Mouse (Mus musculus) CD8-positive naive resting alpha-beta T cell, adult 57 days (primary cell): ENCODE measurements around the gene Gm10228. TPM values are rescaled to one million over a fixed set of nuclear protein-coding genes. Genes with fewer than 3 reads are reported as not detected.

Experiments
- total RNA-seq: library from RNA; stranded (reverse); gene quantifications from one replicate; pipeline ENCODE4 v1.2.4, GENCODE M21; 2023

Gene Gm10228
- not detected for total RNA-seq

GRCm38 (mm10) chr16:89041372-89041771 is at the start of gene Gm10228:
Gene Gm10228, minus strand, starts transcription at chr16:89041472.

GRCm38 (mm10) chr16:89063902-89064301 is 22.6 kb upstream of the Gm10228 start, which contains the start of gene 1110025L11Rik:
Gene 1110025L11Rik, minus strand, starts transcription at chr16:89064002.

GRCm38 (mm10) chr16:89047783-89048182 is 6.5 kb upstream of the Gm10228 start, which contains the start of gene Krtap6-5:
Gene Krtap6-5, minus strand, starts transcription at chr16:89047883.

GRCm38 (mm10) chr16:89031399-89031798 is 9.9 kb downstream of the Gm10228 start, which contains the start of gene Krtap6-1:
Gene Krtap6-1, plus strand, starts transcription at chr16:89031699.

GRCm38 (mm10) chr16:89014984-89015383 is 26.3 kb downstream of the Gm10228 start, which contains the start of gene Gm10229:
Gene Gm10229, plus strand, starts transcription at chr16:89015284.

GRCm38 (mm10) chr16:89010659-89011058 is 30.6 kb downstream of the Gm10228 start, which contains the start of gene Krtap22-2:
Gene Krtap22-2, minus strand, starts transcription at chr16:89010759.

Other genes with a start within 250 kb of the Gm10228 start
- gene Gm20741, start 229.3 kb downstream of the Gm10228 start, total RNA-seq = not detected
- not detected for gene Krtap15, start 221.3 kb downstream of the Gm10228 start, total RNA-seq
- gene Krtap14, start 215.3 kb downstream of the Gm10228 start, total RNA-seq = not detected
- gene Krtap19-1, start 172.1 kb downstream of the Gm10228 start, total RNA-seq = not detected
- not detected for gene Krtap19-2, start 167.2 kb downstream of the Gm10228 start, total RNA-seq
- gene Krtap19-3, start 163.4 kb downstream of the Gm10228 start, total RNA-seq = not detected
- gene Krtap19-4, start 156.4 kb downstream of the Gm10228 start, total RNA-seq = not detected
- gene Krtap19-5, start 145.0 kb downstream of the Gm10228 start, total RNA-seq = not detected
- gene Krtap19-9b, start 109.2 kb downstream of the Gm10228 start, total RNA-seq = not detected
- gene Krtap16-3, start 78.6 kb downstream of the Gm10228 start, total RNA-seq = not detected
- not detected for gene Krtap22-2, start 30.7 kb downstream of the Gm10228 start, total RNA-seq
- gene Gm10229, start 26.2 kb downstream of the Gm10228 start, total RNA-seq = not detected
- gene Krtap6-1, start 9.8 kb downstream of the Gm10228 start, total RNA-seq = not detected
- not detected for gene Krtap6-5, start 6.4 kb upstream of the Gm10228 start, total RNA-seq
- not detected for gene 1110025L11Rik, start 22.5 kb upstream of the Gm10228 start, total RNA-seq
- not detected for gene Krtap6-3, start 42.5 kb upstream of the Gm10228 start, total RNA-seq
- not detected for gene Gm6358, start 99.4 kb upstream of the Gm10228 start, total RNA-seq
- not detected for gene Gm10061, start 109.6 kb upstream of the Gm10228 start, total RNA-seq
- gene Gm9789, start 116.5 kb upstream of the Gm10228 start, total RNA-seq = not detected
- not detected for gene Gm7735, start 128.0 kb upstream of the Gm10228 start, total RNA-seq
- not detected for gene 1110057P08Rik, start 133.3 kb upstream of the Gm10228 start, total RNA-seq
- gene Krtap20-2, start 164.4 kb upstream of the Gm10228 start, total RNA-seq = not detected